Mouse (Mus musculus) cerebellum, postnatal 14 days (tissue): ENCODE measurements at regions not wholly inside any gene's neighbourhood (a gene's known extent, or its start where the extent isn't known, plus 50 kb on each side); places are given as distances from the start of the nearest gene placed in this dataset.

Experiments
- DNase-seq, 2 experiments: peaks; one replicate each; pipeline ENCODE4 v3.0.0; 2021; ENCODE audit warnings: mixed read lengths in 2 of 2

- no peak for DNase-seq
Observed at GRCm38 (mm10) chr8:74082866-74083618, 729.7 kb upstream of the Large1 start.

- DNase-seq, result peak; percentile 0 to 3
Observed at GRCm38 (mm10) chr8:74073865-74074264, 720.5 kb upstream of the Large1 start.

GRCm38 (mm10) chr8:74071484-74071883 lies 718.1 kb upstream of the Large1 start:
- no peak for DNase-seq
